Mouse (Mus musculus) heart, embryonic 14.5 days (tissue): Measurements from ENCODE around the gene Slc37a1. TPM values are rescaled to one million over a fixed set of nuclear protein-coding genes. Genes with fewer than 3 reads are reported as not detected.
"Not testable (repeated sequence)": the region's sequence is repeated elsewhere in the genome, so short reads cannot be mapped to it uniquely, and the experiment has no call there.

ENCODE experiments used
- ATAC-seq: fragments of 200-750 bp; cut with Nextera tagmentation; 2 replicates; pipeline ENCODE4 v1.8.0; 2017; ENCODE audit warnings: low read depth, moderate TSS enrichment; ENCODE audit not compliant: insufficient number of reproducible peaks, insufficient read depth, low FRiP score
- H3K27ac ChIP-seq, 2 experiments: fragments of 200-500 bp in 1 of 2; fragments of 300-500 bp in 1 of 2; sonication (generic) in 1 of 2; replicated peaks in 1 of 2; 2 replicates each; pipeline ENCODE4 v1.5.1; 2012 to 2014; ENCODE audit warnings: low read depth in 2 of 2, low read length in 2 of 2, control low read depth in 1 of 2, mild to moderate bottlenecking in 1 of 2, mixed read lengths in 1 of 2; ENCODE audit not compliant: control insufficient read depth in 1 of 2, insufficient read depth in 1 of 2
- H3K27me3 ChIP-seq: fragments of 300-500 bp; sonication (generic); 2 replicates; pipeline ENCODE4 v1.6.1; 2014; ENCODE audit warnings: mild to moderate bottlenecking, low read length, control low read depth; ENCODE audit not compliant: control insufficient read depth, insufficient read depth
- H3K36me3 ChIP-seq: fragments of 300-500 bp; sonication (generic); 2 replicates; pipeline ENCODE4 v1.6.1; 2014; ENCODE audit warnings: mild to moderate bottlenecking, control low read depth, low read length, mixed read lengths; ENCODE audit not compliant: control insufficient read depth, insufficient read depth
- H3K4me1 ChIP-seq, 2 experiments: fragments of 200-500 bp in 1 of 2; fragments of 300-500 bp in 1 of 2; sonication (generic) in 1 of 2; 2 replicates each; pipeline ENCODE4 v1.6.1; 2012 to 2014; ENCODE audit warnings: low read length in 2 of 2, control low read depth in 1 of 2, mixed read lengths in 1 of 2; ENCODE audit not compliant: control insufficient read depth in 2 of 2, insufficient read depth in 2 of 2
- H3K4me2 ChIP-seq: fragments of 300-500 bp; sonication (generic); 2 replicates; pipeline ENCODE4 v1.6.1; 2014; ENCODE audit warnings: mild to moderate bottlenecking, low read length
- H3K4me3 ChIP-seq, 2 experiments: fragments of 200-500 bp in 1 of 2; fragments of 300-500 bp in 1 of 2; sonication (generic) in 1 of 2; 2 replicates each; pipeline ENCODE4 v1.5.1; 2012 to 2014; ENCODE audit warnings: low read length in 2 of 2, mild to moderate bottlenecking in 2 of 2, control low read depth in 1 of 2, low read depth in 1 of 2, moderate library complexity in 1 of 2; ENCODE audit not compliant: control insufficient read depth in 1 of 2, insufficient read depth in 1 of 2
- H3K9ac ChIP-seq: fragments of 300-500 bp; sonication (generic); 2 replicates; pipeline ENCODE4 v1.6.1; 2014; ENCODE audit warnings: mild to moderate bottlenecking, low read length
- H3K9me3 ChIP-seq: fragments of 300-500 bp; sonication (generic); 2 replicates; pipeline ENCODE4 v1.6.1; 2016; ENCODE audit warnings: low read length, control low read depth; ENCODE audit not compliant: control insufficient read depth
- WGBS: fragments of 180-500 bp; shearing (Covaris S2); extraction: QIAGEN DNeasy Blood & Tissue Kit; methylation state at CpG from one replicate; pipeline ENCODE4 v1.1.7; 2014; 5-methylcytosine and 5-hydroxymethylcytosine counted together
- polyA plus RNA-seq: library from polyadenylated mRNA; unstranded; fragments of >200 nt; fragmentation: Nextera tagmentation; extraction: Ambion mirVana; gene quantifications from 2 replicates; pipeline ENCODE4 v1.2.1, GENCODE M21; 2014

Slc37a1 gene
- polyA plus RNA-seq, 1 experiment from 2014 or later = 8.0 TPM

DNA sequence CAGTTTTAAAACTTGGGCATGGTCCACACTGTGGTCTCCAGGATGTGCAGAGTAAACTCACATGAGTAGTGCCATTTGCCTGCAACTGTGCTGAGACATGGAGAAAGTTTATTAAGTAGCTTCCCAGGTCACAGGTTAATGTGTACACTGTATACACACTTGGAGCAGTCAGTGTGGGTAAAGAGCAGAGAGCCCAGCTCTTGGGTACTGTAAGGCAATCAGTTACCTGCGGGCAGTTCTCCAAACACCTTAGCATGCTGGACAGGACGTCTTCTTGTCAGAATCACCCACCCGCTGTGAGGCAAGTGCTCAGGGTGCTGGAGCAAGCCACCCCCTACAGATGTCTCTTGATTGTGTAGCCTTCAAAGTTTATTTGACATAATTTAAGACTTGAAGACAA lies 58.2 kb downstream of the Slc37a1 start:
- H3K9me3 ChIP-seq = no peaks in the 10 kb centered on the region
- WGBS = 88% methylated on average over 3 of the region's 3 CpGs
- no peak overlapping the region for H3K9ac ChIP-seq
- H3K4me2 ChIP-seq = no peak overlapping the region
- H3K36me3 ChIP-seq = no peaks in the 10 kb centered on the region
- no peak for ATAC-seq
- no peaks in the 10 kb centered on the region for H3K27me3 ChIP-seq
- H3K27ac ChIP-seq = no peak overlapping the region
- no peak overlapping the region for H3K4me3 ChIP-seq
- H3K4me1 ChIP-seq = peaks cover 0 to 2% of the 10 kb centered on the region in 2 experiments; a peak in 1 of 4 replicates

DNA sequence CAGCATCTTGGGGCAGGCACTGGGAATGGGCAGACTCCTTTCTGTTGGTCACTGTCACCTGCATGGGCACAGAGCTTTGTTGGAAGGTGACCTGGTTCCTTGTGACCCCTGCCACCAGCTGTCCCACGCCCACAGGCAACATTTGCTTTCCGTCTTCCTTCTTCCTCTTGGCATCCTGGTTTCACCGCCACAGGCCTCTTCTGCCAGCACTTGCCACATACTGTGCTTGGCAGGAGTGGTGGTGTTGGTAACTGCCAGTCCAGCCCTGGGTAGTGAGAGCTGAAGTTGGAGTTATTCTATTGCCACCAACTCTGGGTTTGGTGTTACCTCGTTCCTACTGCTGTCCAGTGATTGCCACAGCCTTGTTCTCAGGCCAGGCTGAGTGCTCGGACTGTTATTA lies 61.5 kb downstream of the Slc37a1 start:
- Histone ChIP-seq H3K4me2 (no peak overlapping the region), H3K9me3 (no peaks in the 10 kb centered on the region), H3K27ac (no peak overlapping the region), H3K27me3 (no peaks in the 10 kb centered on the region), H3K4me1 (peaks cover 0 to 3% of the 10 kb centered on the region in 2 experiments; a peak in 1 of 4 replicates), H3K9ac (no peak overlapping the region), H3K36me3 (0 out of 2 replicates have a peak, but pooled peaks cover 4% of the 10 kb centered on the region), H3K4me3 (no peak overlapping the region)
- no peak for ATAC-seq
- 75% methylated on average over 5 of the region's 5 CpGs for WGBS

- Histone ChIP-seq H3K4me2 (no peak overlapping the region), H3K27ac (no peak overlapping the region), H3K4me3 (no peak overlapping the region), H3K27me3 (no peaks in the 10 kb centered on the region), H3K9ac (no peak overlapping the region), H3K36me3 (0 out of 2 replicates have a peak, but pooled peaks cover 4% of the 10 kb centered on the region), H3K9me3 (no peaks in the 10 kb centered on the region), H3K4me1 (peaks cover 0 to 3% of the 10 kb centered on the region in 2 experiments; a peak in 1 of 4 replicates)
- no peak for ATAC-seq
- 70% methylated on average over 12 of the region's 12 CpGs for WGBS
Observed at GRCm38 (mm10) chr17:31349388-31349787, 62.8 kb downstream of the Slc37a1 start.

GRCm38 (mm10) chr17:31351984-31352383 lies 65.4 kb downstream of the Slc37a1 start:
- H3K4me1 ChIP-seq = peaks cover 0 to 3% of the 10 kb centered on the region in 2 experiments; a peak in 1 of 4 replicates
- H3K27me3 ChIP-seq = no peaks in the 10 kb centered on the region
- H3K9ac ChIP-seq = no peak overlapping the region
- H3K9me3 ChIP-seq = no peaks in the 10 kb centered on the region
- H3K36me3 ChIP-seq = 0 out of 2 replicates have a peak, but pooled peaks cover 4% of the 10 kb centered on the region
- no peak overlapping the region for H3K4me3 ChIP-seq
- H3K27ac ChIP-seq = no peak overlapping the region
- no peak for ATAC-seq
- WGBS = 54% methylated on average over 8 of the region's 8 CpGs
- H3K4me2 ChIP-seq = no peak overlapping the region

DNA sequence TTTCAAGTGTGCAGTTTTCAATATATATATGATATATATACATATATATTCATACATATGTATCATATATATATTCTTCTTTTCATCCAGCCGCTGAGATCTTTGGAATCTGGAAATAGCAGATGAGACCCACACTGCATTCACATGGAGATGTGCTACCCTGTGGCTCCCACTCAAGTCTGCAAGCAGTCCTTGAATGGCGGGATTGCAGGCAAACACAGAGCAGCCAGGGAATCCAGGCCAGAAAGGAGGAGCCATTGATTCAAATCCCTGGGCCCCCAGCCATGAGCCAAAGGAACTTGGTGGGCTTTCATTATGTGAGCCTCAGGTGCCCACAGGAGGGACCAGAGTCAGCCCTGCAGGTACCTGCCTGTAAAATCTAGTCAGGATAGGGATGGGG lies 66.7 kb downstream of the Slc37a1 start:
- H3K27ac ChIP-seq = no peak overlapping the region
- H3K9me3 ChIP-seq = no peaks in the 10 kb centered on the region
- peaks cover 0 to 3% of the 10 kb centered on the region in 2 experiments; a peak in 1 of 4 replicates for H3K4me1 ChIP-seq
- 78% methylated on average over 2 of the region's 2 CpGs for WGBS
- no peak overlapping the region for H3K4me2 ChIP-seq
- no peak for ATAC-seq
- no peak overlapping the region for H3K4me3 ChIP-seq
- 0 out of 2 replicates have a peak, but pooled peaks cover 4% of the 10 kb centered on the region for H3K36me3 ChIP-seq
- no peak overlapping the region for H3K9ac ChIP-seq
- no peaks in the 10 kb centered on the region for H3K27me3 ChIP-seq

GRCm38 (mm10) chr17:31354684-31355083 lies 68.1 kb downstream of the Slc37a1 start:
- not testable (repeated sequence) for H3K4me1 ChIP-seq, H3K36me3 ChIP-seq, H3K9ac ChIP-seq, H3K4me2 ChIP-seq, H3K4me3 ChIP-seq, ATAC-seq, H3K9me3 ChIP-seq, H3K27ac ChIP-seq, H3K27me3 ChIP-seq
- 61% methylated on average over 3 of the region's 3 CpGs for WGBS

- ATAC-seq = no peak
- Histone ChIP-seq H3K27me3 (no peaks in the 10 kb centered on the region), H3K27ac (no peak overlapping the region), H3K4me1 (peaks cover 0 to 3% of the 10 kb centered on the region in 2 experiments; a peak in 1 of 4 replicates), H3K4me2 (no peak overlapping the region), H3K9me3 (no peaks in the 10 kb centered on the region), H3K9ac (no peak overlapping the region), H3K36me3 (no peaks in the 10 kb centered on the region), H3K4me3 (no peak overlapping the region)
- 54% methylated on average over 7 of the region's 8 CpGs for WGBS
Observed at GRCm38 (mm10) chr17:31355792-31356502, 69.4 kb downstream of the Slc37a1 start.

DNA sequence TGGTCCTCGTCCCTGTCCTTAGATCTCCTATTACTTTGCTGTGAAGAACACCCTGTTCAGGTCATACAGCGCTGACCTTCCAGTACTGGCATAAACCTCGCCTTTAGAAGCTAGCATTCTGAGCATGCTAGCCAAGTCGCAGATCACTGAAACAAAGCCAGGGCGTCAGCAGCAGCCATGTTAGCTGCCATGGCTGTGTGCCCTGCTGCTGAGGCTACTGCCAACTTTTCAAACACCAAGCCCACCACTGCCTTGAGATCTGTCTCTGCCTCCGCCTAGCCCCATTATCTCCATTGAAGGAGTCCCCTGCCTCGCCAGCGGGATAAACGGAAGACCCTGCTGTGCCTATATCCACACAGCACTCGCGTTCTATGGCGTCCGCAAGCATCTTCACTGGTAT lies 74.0 kb downstream of the Slc37a1 start:
- no peak overlapping the region for H3K4me2 ChIP-seq
- no peaks in the 10 kb centered on the region for H3K4me1 ChIP-seq
- H3K36me3 ChIP-seq = no peaks in the 10 kb centered on the region
- no peaks in the 10 kb centered on the region for H3K9me3 ChIP-seq
- ATAC-seq = no peak
- H3K27me3 ChIP-seq = no peaks in the 10 kb centered on the region
- no peak overlapping the region for H3K4me3 ChIP-seq
- 76% methylated on average over 13 of the region's 13 CpGs for WGBS
- no peak overlapping the region for H3K27ac ChIP-seq
- H3K9ac ChIP-seq = no peak overlapping the region
